Mouse (Mus musculus) lung, postnatal 10 days (tissue): ENCODE results near the gene Gm34653.
A peak's percentile ranks its signal among the peaks of the same experiment; 100 is the strongest.
"Not testable (repeated sequence)": the region's sequence is repeated elsewhere in the genome, so short reads cannot be mapped to it uniquely, and the experiment has no call there.

Experiments used
- DNase-seq: peaks from one replicate; pipeline ENCODE4 v3.0.0; 2021

The Gm34653 gene

GRCm38 (mm10) chr2:34825827-34826459 is 6.9 kb upstream of the Gm34653 start, which contains the start of gene Fbxw2:
Gene Fbxw2 (minus strand): TSS chr2:34826311.
- DNase-seq = peak; percentile 95

GRCm38 (mm10) chr2:34826460-34827231 is 6.2 kb upstream of the Gm34653 start:
- no peak for DNase-seq

DNA sequence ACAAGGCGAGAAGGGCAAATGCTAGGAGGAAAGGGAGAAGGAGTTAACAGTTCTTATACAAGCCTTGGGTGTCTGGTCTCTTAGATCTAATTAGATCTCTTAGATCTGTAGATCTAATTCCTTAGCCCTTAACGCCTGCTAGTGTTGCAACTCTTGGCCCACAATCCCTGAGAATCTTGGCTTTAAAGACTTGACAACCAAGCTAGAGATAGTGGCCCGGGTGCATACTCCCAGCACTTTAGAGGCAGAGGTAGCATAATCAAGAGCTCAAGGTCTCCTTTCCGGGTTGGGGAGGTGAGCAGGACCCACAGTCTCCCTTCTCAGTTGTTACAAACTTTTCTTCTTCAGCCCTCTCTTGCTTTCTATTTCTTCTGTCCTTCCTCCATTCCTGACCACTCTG is 5.2 kb upstream of the Gm34653 start:
- no peak for DNase-seq

GRCm38 (mm10) chr2:34828026-34828425 is 4.8 kb upstream of the Gm34653 start:
- DNase-seq = no peak

DNA sequence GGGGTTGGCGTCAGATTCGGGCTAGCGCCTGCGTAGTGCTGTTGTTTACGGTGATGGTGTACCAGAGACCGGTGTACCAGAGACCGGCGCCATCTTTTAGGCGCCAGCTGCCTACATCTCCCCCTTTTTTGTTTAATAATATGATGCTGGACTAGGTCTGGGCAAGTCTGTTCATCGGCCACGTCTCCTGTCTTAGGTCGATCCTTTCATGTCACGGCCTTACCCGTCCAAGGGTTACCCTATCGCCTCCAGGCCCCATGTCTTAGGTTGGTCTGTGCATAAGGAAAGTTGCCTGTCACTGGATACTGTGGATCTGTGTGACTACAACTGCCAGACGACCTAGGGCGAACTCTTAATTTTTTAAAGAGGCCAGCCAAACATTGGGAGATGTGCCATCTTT is 2.7 kb upstream of the Gm34653 start:
- not testable (repeated sequence) for DNase-seq

DNA sequence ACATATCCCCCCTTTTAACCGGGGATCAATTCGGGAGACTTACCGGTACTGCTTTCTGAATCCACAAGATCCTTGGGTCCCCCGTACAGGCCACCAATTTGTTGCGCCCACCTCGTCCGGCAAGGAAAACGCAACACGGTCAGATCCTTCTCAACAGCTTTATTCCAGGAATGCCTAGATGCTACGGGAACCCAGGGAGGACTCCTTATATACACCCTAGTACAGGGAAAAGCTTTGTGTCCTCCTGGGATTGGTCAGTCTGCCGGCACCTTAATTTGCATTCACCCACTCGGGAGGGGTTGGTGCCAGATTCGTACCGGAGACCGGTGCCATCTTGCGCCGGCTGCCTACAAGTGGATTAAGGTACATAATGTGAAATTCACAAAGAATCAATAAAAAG is 817 bp downstream of the Gm34653 start:
- DNase-seq = no peak

- no peak for DNase-seq
These were observed 2.9 kb downstream of the Gm34653 start for GRCm38 (mm10) chr2:34835669-34836068.

DNA sequence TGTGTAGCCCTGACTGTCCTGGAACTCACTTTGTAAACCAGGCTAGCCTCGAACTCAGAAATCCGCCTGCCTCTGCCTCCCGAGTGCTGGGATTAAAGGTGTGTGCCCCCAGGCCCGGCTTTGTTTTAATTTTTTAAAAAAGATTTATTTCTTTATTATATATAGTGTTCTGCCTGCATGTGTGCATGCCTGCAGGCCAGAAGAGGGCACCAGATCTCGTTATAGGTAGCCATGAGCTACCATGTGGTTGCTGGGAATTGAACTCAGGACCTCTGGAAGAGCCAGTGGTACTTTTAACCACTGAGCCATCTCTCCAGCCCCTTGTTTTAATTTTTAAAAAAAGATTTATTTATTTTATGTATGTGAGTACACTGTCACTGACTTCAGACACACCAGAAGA is 7.3 kb downstream of the Gm34653 start:
- not testable (repeated sequence) for DNase-seq

GRCm38 (mm10) chr2:34841706-34842105 is 8.9 kb downstream of the Gm34653 start:
- no peak for DNase-seq

- DNase-seq = peak; percentile 86
These were observed 10.6 kb downstream of the Gm34653 start for GRCm38 (mm10) chr2:34843211-34843939.

GRCm38 (mm10) chr2:34847702-34848101 is 14.9 kb downstream of the Gm34653 start:
- no peak for DNase-seq

- peak; percentile 10 for DNase-seq
These were observed 22.5 kb downstream of the Gm34653 start for GRCm38 (mm10) chr2:34855265-34855664.

DNA sequence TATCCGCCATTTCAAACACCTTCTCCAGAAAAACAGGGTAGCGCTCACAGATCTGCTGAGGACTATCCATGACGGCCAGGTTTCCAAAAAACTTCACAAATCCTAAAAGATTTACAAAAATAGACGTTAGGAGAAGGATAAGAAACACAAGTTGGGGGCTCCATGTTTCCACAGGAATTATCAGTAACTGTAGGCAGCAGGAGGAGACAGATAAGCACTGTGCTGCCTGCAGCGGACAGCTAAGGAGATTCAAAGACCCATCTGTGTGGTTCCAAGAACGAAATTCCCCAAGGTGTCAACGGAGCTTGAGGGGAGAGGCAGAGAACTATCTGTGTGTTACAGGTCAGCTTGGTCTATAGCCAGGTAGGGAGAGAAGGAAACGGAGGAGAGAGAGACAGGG is 24.9 kb downstream of the Gm34653 start:
- DNase-seq = no peak

DNA sequence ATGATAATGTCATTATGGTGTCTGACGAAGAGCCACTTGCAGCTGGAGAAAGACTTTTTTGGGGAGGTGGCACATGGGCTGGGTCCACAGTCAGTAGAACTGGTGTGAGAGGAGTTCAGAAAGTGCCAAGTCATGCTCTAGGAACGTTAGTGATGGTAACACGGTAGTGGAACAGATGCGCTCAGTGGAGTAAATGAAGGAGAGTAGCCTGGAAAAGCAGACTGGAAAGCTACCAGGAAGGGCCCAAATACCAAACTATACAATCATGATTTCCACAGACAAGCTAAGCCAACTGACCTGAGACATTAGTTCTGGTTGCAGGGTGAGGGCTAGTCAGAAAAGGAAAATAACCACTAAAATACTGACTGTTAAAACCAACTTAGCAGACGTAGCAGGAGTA is 36.9 kb downstream of the Gm34653 start:
- DNase-seq = no peak

GRCm38 (mm10) chr2:34870520-34871474 is 38.0 kb downstream of the Gm34653 start:
- DNase-seq = peak; percentile 97

- peak; percentile 62 for DNase-seq
These were observed 41.5 kb downstream of the Gm34653 start, which contains the start of gene Cutal for GRCm38 (mm10) chr2:34874271-34874670. Gene Cutal (plus strand): TSS chr2:34874396.

GRCm38 (mm10) chr2:34874816-34875345 is 42.1 kb downstream of the Gm34653 start, which contains the start of gene Psmd5:
Gene Psmd5 (minus strand): TSS chr2:34874968.
- DNase-seq = no peak

DNA sequence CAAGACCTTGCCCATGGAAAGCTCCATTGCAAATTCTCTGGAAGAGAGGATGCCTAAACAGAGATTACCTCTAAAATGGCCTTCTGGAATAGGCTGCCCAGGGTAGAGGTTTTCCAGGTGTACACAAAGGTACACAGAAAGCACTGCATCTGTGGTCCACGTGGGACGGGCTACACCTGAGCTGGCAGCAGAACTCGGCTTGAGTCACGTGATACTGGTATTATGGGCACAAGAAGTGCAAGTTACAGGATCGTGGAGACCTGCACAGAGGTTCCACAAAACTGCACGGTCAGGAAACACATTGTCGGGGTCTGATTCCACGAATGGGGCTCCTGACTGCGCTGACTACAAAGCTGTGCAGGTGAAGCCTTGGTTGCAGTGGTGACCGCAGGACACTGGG is 47.2 kb downstream of the Gm34653 start:
- DNase-seq = no peak

- DNase-seq = no peak
These were observed 50.0 kb downstream of the Gm34653 start for GRCm38 (mm10) chr2:34882757-34883156.

DNA sequence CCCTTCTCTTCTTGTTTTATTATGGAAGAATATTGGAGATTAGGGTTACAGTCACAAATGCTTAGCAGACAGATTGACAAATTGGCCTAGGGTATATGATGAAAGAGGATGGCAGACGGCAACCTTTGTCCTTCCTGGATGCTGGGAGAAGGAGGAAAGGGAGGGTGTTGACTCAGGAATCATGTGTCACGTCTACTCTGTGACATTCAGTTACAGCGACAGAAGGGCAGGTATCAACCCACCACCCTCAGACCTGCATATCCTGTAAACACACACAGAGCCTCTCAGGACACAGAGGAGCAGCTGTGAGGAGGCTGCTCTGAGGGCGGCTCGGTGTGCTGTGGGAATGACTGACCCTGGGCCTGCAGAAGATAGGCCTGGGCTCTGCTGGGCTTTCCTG is 50.4 kb downstream of the Gm34653 start:
- no peak for DNase-seq

DNA sequence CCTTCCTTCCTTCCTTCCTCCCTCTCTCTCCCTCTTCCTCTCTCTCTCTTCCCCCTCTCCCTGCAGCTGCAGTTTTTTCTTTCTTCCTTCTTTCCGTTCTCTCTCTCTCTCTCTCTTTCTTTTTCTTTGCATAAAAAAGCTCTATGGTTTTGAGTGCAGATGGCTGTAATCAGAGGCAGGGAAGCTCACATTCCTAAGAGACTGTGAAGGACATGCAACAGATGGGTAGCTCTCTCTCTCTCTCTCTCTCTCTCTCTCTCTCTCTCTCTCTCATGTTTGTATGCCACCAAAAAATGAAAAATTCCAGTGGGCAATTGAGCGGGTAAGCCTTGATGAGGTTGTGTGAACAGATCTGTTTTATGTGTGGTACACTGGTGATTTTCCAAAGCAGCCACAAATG is 51.4 kb downstream of the Gm34653 start:
- no peak for DNase-seq
